Mouse (Mus musculus): Measurements from ENCODE around the gene Prkcb. TPM values are rescaled to one million over a fixed set of nuclear protein-coding genes. Genes with fewer than 3 reads are reported as not detected.

Prkcb gene
- polyA plus RNA-seq, 1 experiment: 11.0 TPM

DNA sequence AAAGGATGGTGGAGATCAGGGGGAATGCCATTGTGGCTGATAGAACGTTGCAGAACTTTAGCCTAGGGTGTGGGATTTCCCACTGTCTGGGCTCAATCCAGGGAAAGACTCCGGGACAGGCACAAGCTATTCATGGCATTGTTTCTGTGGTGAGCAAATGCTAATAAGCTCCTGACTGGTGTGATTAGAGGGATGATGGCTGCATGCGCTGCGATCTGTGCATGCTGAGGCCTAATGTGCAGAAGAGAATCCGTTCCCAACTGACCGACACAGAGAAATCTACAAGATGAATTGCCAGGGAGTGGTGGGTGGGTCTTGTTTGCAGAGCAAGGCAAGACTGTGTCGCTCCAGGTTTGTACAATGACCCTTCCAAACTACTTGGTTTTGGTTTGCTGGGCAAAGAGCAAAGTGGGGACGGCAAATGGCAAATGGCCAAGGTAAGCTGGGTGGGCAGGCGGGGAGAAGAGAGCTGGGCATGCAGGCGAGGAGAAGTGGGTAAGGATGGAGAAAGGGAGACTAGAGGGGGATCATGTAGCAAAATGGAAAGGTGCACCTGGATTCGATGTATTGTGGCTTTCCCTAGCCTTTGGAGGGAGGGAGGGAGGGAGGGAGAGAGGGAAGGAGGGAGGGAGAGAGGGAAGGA lies 199.5 kb downstream of the Prkcb start:
- WGBS: 36% methylated on average over 11 of the region's 11 CpGs
- no peak for DNase-seq (ENCODE audit: low read depth, low spot score)

DNA sequence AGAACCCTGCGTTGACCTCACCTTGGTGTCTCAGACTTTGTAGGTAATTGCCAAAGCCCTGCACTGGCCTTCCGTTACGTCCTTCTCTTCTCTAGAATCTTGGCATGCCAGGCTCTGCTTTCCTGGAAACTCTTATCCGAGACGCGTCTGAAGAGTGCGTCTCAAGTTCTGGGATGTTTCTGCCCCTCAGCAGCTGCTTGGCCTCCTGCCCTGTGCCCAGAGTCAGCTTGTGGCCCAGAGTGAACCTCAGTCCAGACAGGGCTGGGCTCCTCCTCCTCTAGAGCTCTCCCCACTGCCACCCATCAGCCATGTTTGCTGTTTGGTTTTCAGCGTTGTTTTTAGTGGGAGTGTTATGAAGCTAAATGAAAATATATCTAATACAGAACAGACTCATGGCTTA lies 203.5 kb downstream of the Prkcb start:
- DNase-seq (ENCODE audit: low read depth, low spot score): no peak
- 71% methylated on average over 8 of the region's 8 CpGs for WGBS

DNA sequence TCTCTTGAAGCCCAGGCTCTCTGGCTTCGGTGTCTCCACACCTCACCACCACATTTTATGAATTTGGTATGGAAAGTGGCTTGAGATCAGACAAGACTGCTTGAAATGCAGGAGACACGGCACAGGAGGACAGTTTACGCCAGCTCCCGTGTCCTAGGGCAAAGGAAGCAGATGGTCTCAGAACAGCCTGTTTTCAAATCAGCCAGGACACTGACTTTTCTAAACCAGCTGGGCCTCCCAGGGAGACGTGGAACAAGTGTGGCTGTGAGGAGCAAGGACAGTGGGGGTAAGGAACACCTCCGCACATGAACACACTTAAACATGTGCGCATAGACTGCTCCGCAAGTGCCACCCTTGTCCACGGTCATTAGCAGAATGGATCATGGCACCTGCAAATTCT lies 204.4 kb downstream of the Prkcb start:
- WGBS: 81% methylated on average over 9 of the region's 9 CpGs
- no peak for DNase-seq (ENCODE audit: low read depth, low spot score)

DNA sequence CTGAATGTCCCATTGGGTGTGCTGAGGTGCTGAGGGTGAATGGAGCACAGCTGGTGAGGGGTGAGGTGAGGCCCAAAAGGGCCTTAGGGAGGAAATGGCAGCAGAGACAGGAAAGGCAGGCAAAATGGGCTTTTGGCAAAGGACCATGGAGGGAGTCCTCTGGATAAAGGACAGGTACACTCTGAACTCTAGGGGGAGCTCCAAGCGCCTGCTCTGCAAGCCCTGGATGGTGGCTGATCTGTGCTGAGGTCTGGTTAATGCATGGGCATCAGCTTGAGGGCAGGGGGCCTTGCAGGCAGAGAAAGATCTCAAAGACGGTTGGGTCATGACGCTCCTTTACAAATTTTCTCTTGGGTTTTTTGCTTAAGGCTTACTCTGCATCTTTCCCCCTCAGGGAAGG lies 205.5 kb downstream of the Prkcb start:
- 27% methylated on average over 3 of the region's 3 CpGs for WGBS
- no peak for DNase-seq (ENCODE audit: low read depth, low spot score)

DNA sequence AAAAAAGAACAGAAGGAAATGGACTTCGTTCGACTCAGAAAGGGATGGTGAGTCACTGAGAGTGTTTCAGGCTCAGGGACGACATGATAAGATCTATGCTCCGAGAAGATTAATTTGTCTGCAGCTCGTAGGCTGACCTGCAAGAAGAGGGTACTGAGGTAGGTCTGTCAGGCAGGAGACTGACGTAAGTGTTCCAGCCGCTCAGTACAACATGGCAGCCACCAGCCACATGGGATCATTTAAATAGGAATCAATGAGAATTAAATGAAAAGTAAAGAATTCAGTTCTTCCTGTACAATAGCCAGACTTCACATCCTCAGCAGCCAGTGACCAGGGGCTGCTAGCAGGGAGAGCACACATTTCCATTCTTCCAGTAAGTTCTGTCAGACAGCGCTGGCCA lies 209.0 kb downstream of the Prkcb start:
- no peak for DNase-seq (ENCODE audit: low read depth, low spot score)
- whole genome bisulfite sequencing: 65% methylated on average over 8 of the region's 8 CpGs

DNA sequence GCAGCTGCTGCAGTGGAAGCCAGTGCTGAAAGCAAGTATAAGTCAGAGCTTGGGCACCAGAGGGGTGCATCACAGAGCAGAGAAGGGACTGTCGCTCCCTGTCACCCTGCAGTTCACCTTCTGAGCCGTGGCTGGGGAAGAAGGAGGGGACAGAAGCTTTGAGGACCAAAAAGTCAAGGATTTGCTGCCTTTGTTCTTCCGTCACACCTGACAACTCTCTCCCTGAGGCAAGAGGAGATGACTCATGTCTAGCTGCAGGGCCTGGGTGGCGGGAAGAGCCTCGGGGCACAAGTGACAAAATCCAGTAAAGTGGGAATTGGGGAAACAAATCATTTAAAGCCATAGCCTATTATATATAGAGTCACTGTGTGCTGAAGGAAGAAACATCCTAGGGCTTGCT lies 209.9 kb downstream of the Prkcb start:
- no peak for DNase-seq (ENCODE audit: low read depth, low spot score)
- 28% methylated on average over 5 of the region's 5 CpGs for WGBS

DNA sequence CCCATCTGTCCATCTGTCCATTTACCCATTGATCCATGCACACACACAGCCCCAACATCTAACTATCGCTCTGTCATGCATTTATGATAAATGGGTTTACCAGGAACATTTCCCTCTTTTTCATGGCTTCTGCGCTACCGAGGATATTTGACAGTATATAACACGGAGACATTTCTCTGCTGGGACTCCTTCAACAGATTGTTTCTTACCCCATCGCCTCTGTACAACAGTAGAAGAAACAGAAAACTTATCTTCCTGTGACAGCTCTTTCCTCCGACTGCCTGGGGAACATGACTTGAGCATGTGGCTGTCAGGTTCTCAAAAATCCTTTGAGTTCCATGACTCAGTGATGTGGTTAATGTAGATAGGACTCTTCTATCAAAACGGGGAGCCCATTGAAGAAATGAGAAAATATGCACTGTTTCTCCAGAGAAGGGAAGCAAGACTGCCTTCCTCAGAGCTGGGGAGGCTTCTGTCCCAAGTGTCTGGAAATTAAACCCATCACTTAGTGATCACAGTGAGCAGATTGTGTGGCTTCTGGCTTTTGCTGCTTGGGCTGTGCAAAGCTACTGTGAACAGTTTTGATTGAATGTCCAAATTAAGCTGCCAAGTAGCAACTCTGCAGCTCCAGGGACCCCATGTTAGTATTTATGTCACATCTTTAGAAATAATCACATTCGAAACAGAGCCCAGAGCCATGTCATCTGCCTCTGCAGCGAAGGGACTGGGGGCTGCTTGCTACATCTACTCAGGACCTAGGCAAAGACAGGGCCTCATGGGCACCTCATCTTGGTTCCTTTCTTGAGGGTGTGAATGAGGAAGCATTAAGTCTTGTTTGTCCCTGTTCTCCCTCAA lies 211.4 kb downstream of the Prkcb start:
- WGBS: 78% methylated on average over 9 of the region's 9 CpGs
- no peak for DNase-seq (ENCODE audit: low read depth, low spot score)

DNA sequence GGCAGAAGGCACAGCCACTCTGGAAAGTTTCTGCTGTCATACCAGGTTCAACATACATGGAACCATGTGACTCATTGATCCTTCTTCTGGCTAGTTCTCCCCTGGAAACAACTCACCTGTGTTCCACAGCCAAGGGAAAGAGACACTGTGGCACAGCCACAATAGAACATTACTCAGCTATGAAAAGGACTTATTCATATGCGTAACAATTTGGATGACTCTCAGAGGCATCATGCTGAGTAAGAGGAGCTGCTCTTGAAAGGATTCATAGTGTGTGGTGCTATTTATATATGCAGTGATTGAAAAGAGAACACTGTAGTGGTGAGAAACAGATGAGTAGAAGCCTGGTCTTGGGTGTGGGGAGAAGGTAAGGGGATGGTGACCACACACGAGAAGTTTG lies 217.9 kb downstream of the Prkcb start:
- no peak for DNase-seq (ENCODE audit: low read depth, low spot score)
- 88% methylated on average over 2 of the region's 2 CpGs for WGBS

DNA sequence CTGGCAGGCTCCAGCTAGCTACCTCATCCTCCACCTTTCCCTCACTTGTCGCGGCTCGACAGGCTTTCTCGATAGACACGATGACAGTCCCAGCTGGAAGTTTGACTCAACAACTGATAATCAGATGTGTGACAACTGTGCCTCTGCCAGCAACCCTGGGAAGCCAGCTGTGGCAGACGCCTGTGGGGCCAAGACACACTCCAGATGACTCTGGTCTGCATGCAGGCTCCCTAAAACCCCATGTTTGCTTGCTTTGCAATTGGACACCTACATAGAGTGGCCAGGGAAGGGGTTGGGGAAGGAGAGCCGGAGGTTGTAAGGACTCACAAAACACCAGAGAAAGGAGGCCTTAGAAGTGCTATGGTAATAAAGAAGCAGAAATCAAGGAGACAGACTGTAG lies 221.4 kb downstream of the Prkcb start:
- no peak for DNase-seq (ENCODE audit: low read depth, low spot score)

DNA sequence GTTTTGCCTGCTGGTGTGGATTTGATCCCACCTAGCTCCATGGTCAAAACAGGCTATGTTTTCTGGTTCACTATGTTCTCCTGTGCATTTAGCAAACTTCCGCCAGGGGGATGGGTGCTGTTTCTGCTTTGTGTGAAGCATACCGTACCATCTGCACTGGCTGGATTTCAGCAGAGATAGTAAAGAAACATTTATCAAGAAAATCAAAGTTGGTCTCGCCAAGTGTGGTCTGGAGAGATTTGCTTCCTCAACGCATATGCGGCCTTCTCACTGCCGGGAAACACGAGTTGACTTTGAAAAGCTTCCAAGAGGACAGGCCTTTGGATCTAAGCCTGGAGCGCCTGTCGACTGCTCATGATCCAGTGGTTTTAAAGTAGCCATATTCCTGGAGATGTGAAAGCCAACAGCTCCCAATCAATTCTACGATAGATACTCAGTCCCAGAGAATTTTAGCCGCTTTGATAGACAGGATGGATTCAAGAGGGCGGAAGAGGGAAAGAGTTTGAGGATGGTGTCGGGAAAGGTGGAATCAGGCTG lies 223.9 kb downstream of the Prkcb start:
- 77% methylated on average over 13 of the region's 13 CpGs for WGBS

More for the DNA sequence above, 221.4 kb downstream of the Prkcb start:
- WGBS: 41% methylated on average over 7 of the region's 7 CpGs

DNA sequence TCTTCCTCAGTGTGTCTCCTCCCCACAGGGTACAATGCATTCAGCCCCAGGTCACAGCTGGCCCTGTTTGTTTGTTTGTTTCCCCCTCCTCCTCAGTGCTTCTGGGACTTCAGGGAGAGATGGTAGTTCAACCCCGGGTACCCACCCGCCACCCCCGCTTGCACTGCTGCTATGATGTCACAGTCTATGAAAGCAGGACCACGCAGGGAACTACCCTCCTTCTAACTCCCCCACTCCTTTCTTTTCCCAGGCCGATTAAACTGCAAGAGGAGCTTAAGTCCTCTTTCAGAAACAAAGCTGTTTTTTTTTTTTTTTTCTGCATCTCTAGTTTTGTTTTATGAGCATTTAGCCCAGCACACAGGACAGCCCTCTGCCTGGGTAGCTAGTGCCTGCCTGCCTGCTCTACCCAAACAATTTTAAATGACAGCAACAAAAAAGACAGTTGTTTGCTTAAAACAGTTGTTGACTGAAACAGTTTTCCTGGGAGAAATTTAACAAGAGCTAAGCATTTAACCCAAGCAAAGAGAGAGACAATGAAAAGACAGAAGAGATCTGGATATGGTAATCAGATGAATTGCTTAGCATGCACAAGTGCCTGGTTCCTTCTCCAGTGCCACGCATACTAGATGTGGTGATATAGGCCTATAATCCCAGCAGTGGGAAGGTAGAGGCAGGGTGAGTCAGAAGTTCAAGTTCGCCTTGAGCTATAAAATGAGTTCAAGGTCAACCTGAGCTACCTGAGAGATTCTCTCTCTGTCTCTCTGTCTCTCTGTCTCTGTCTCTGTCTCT lies 232.5 kb downstream of the Prkcb start:
- WGBS: 38% methylated on average over 7 of the region's 7 CpGs
- DNase-seq (ENCODE audit: low read depth, low spot score): no peak

More for the DNA sequence above, 223.9 kb downstream of the Prkcb start:
- no peak for DNase-seq (ENCODE audit: low read depth, low spot score)

DNA sequence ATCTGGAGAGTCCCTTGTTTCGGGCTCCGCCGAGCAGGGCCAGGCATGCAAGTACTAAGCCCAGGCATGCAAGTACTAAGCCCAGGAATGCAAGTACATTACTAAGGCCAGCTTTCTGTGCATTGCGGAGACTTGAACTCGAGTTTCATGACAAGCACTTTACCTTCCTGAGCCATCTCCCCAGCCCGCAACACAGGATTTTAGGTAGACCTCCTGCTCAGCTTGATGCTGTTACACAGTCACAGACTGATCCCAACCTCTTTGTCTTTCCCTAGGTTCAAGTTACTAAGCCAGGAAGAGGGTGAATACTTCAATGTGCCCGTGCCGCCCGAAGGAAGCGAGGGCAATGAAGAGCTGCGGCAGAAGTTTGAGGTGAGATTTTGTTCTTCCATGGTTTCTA lies 239.7 kb downstream of the Prkcb start:
- WGBS: 91% methylated on average over 11 of the region's 11 CpGs
- DNase-seq (ENCODE audit: low read depth, low spot score): no peak

DNA sequence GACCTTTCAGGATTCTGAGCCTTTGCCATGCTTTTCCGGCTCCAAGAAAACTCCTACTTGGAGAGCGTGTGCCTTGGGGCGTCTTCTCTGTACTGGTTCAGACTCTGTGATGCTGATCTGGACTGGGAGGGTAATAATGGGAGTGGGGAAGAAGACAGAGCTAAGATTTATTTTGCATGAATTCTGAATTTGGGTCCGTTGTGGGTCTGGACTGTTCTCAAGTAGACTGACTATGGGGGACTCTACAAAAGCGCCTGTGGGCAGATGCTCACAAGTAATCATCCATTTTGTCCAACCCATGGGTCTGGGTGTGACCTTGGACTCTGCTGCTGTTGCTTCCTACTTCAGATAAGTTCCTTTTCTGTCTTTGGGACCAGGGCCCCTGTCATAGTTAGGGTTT lies 240.1 kb downstream of the Prkcb start:
- no peak for DNase-seq (ENCODE audit: low read depth, low spot score)
- WGBS: 94% methylated on average over 5 of the region's 5 CpGs

DNA sequence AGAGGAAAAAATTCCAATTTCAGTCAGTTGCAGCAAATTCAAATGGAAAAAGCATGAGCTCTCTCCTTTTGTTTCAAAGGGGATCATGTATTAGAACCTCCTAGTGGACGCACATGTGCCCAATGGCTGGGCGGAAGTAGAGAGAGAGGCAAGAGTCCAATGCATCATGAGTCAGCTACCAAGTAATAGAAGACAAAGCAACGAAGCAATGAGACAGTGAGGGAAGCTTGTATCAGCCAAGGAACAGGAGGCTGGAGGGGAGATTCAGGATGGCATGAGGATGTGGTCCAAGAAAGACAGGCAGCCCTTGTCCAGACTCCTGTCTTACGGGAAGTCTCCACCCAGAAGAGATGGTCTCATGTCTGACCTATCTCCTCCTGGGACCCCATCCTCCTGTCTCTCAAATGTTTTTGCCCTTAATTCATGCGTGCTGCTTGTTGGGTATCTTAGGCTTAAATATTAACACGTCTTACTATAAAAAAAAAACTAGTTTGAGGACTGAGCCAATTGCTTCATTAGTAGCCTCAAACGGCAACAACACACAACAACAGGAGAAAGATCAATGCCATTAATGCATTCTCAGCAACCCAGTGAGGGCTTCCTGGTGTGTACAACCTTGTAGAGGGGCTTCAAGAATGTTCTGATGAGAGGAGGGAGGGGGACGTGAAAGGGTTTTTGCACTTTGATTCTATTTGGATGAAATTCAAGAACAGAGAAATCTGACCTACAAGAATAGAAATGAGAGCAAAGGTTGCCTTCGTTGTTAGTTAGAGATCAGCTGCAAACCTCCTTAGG lies 245.2 kb downstream of the Prkcb start:
- WGBS: 72% methylated on average over 9 of the region's 9 CpGs

DNA sequence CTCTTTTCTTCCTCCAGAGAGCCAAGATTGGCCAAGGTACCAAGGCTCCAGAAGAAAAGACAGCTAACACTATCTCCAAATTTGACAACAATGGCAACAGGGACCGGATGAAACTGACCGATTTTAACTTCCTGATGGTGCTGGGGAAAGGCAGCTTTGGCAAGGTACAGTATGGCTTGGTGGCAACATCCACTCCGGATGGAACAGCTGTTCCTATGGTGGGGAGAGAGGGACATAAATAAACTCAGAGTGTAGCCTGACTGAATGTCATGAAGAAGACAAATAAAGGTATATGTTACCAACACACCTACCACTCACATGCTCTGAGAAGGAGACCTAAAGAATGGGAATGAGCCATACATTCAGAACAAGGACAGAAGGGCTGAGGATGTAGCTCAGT lies 256.1 kb downstream of the Prkcb start:
- DNase-seq (ENCODE audit: low read depth, low spot score): no peak
- WGBS: 75% methylated on average over 3 of the region's 3 CpGs

More for the DNA sequence above, 245.2 kb downstream of the Prkcb start:
- DNase-seq (ENCODE audit: low read depth, low spot score): no peak

DNA sequence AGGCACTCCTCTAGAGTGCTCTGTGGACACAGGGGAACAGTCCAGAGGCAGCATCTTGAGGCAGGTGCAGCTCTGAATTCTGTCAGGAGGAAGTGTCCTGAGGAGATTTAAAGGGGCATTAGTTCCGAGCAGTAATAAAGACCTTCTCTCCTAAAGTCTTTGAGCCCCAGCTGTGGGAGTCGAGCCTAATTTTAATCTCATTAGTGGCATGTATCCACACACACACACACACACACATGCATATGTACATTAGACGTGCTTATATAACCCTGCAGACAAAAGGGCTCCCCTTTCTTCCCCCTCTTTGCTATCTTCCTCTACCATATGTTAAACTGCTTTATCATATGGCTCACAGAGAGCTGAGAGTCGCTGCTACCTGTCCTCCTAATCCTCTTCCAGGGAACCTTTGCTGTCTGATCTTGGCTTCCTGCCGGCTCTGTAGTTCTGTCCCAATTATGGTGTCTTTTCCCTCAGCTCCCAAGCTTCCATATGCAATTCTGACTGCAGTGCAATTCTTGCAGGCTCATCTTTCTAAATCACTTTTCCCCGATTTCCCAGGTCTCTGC lies 268.1 kb downstream of the Prkcb start:
- no peak for DNase-seq (ENCODE audit: low read depth, low spot score)
- 59% methylated on average over 6 of the region's 6 CpGs for WGBS

DNA sequence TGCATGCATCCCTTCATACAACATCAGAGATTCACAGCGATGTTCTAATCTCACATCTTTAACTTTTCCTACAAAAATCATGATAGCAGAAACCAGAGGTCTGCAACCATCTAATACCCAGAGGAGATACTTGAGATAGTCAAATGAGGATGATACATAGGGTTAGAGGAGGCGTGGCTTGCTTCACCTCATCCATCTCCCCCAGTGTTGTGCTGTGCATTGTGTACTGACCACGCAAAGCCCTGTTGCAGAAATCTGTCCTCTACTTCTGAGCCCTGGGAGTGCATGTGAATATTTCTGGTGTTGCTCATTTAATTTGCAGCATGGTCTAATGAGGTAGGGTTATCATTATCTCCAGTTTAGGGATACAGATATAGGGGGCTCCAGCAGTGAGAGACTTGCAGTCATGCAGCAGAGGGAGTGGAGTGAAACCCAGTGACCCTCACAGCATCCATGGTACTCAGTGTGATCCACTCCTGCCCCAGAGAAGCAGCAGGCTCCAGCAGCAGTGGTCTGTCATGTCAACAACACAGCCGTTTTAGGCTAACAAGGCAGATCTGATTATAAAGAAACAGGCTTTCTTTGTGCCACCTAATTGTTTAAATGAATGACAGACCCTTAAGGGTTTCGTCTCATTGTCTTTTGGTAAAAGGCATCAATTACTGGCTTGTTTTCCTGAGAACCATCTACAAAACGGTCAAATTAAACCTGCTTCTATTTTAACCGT lies 269.7 kb downstream of the Prkcb start:
- DNase-seq (ENCODE audit: low read depth, low spot score): no peak
- 58% methylated on average over 7 of the region's 7 CpGs for WGBS

DNA sequence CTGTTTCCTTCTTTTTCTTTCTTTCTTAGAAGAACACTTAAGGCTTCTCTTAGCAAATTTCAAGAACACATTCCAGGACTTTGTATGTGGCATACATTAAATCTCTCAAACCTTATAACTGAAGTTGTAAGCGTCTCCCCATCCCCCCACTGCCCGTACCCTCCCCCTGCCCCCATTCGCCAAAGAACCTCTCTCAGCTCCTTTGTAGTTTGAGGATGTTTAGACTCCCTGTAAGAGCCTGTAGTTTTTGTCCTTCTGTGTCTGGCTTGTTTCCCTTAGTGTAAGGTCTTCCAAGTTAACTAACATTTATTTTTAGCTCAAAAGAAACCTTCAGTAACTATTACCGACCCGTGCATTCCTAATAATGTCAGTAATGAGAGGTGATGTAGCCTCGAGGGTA lies 270.4 kb downstream of the Prkcb start:
- no peak for DNase-seq (ENCODE audit: low read depth, low spot score)
- 55% methylated on average over 6 of the region's 6 CpGs for WGBS

All from large intestine, adult 2 months (tissue).